Mouse (Mus musculus): ENCODE data around the gene Dnaaf2. TPM values are rescaled to one million over a fixed set of nuclear protein-coding genes. Genes with fewer than 3 reads are reported as not detected.

The Dnaaf2 gene
- 6.7 and 7.7 TPM in 2 replicates for polyA plus RNA-seq (2014; fragmentation: Nextera tagmentation; extraction: Ambion mirVana)

DNA sequence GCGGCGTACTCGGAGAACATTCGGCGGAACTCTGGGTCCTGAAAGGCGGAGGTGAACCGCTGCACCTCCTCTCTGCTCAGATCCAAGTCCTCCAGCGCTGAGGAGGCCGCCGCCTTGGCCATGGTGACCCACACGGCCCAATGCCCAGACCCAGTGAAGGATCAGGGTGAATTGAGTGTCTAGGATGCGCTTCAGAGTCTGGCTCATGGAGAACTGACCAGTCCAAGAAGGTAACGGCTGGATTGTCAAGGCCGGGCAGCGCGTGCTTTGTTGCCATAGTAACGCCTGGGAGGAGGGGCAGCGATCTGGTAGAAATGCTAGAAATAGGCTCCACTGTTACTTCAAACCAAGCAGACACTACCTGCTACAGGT is at the start of gene Dnaaf2:
Gene Dnaaf2, minus strand, starts transcription at position 266 of the 372 bp plus-strand sequence.
- H3K4me2 ChIP-seq (ENCODE audit: low read length): peak within 1 kb of the TSS; percentile 94
- H3K9me3 ChIP-seq (ENCODE audit: control insufficient read depth, low read length): no peaks in the 10 kb centered on the region
- H3K9ac ChIP-seq (ENCODE audit: low read length): peak within 1 kb of the TSS; percentile 92
- H3K4me3 ChIP-seq (ENCODE audit: control insufficient read depth in 1 of 2, insufficient read depth in 1 of 2, low read depth in 1 of 2, low read length in 2 of 2): peak within 1 kb of the TSS; percentile 74 to 98
- ATAC-seq (ENCODE audit: insufficient number of reproducible peaks, insufficient read depth, low FRiP score, low read depth): peak; percentile 8; the same call in 1 of the 2 replicates
- peaks cover 40% of the 10 kb centered on the region for H3K36me3 ChIP-seq (ENCODE audit: control insufficient read depth, insufficient read depth, low read length)
- H3K27ac ChIP-seq (replicated peaks in 1 of 2; ENCODE audit: control insufficient read depth in 1 of 2, insufficient read depth in 1 of 2, low read depth in 2 of 2, low read length in 2 of 2): peak within 1 kb of the TSS; percentile 87 to 93
- WGBS: 1% methylated on average over 18 of the region's 18 CpGs
- peaks cover 0 to 19% of the 10 kb centered on the region in 2 experiments; a peak in 3 of 4 replicates for H3K4me1 ChIP-seq (ENCODE audit: control insufficient read depth in 2 of 2, insufficient read depth in 2 of 2, low read length in 2 of 2)
- no peaks in the 10 kb centered on the region for H3K27me3 ChIP-seq (ENCODE audit: control insufficient read depth, insufficient read depth, low read length)

- WGBS: under 1% methylated on average over 62 of the region's 64 CpGs
- H3K4me2 ChIP-seq (ENCODE audit: low read length): peak overlapping the region; percentile 69
- H3K4me1 ChIP-seq (ENCODE audit: control insufficient read depth in 2 of 2, insufficient read depth in 2 of 2, low read length in 2 of 2): peaks cover 0 to 7% of the 10 kb centered on the region in 2 experiments; a peak in 2 of 4 replicates
- peak overlapping the region; percentile 67 to 69 for H3K4me3 ChIP-seq (ENCODE audit: control insufficient read depth in 1 of 2, insufficient read depth in 1 of 2, low read depth in 1 of 2, low read length in 2 of 2)
- no peaks in the 10 kb centered on the region for H3K36me3 ChIP-seq (ENCODE audit: control insufficient read depth, insufficient read depth, low read length)
- H3K27ac ChIP-seq (replicated peaks in 1 of 2; ENCODE audit: control insufficient read depth in 1 of 2, insufficient read depth in 1 of 2, low read depth in 2 of 2, low read length in 2 of 2): peak overlapping the region; percentile 77 to 89
- peak; percentile 89 for ATAC-seq (ENCODE audit: insufficient number of reproducible peaks, insufficient read depth, low FRiP score, low read depth)
- no peaks in the 10 kb centered on the region for H3K9me3 ChIP-seq (ENCODE audit: control insufficient read depth, low read length)
- peak overlapping the region; percentile 88 for H3K9ac ChIP-seq (ENCODE audit: low read length)
- no peaks in the 10 kb centered on the region for H3K27me3 ChIP-seq (ENCODE audit: control insufficient read depth, insufficient read depth, low read length)
Measured at GRCm38 (mm10) chr12:69241771-69242431, 43.7 kb upstream of the Dnaaf2 start.

DNA sequence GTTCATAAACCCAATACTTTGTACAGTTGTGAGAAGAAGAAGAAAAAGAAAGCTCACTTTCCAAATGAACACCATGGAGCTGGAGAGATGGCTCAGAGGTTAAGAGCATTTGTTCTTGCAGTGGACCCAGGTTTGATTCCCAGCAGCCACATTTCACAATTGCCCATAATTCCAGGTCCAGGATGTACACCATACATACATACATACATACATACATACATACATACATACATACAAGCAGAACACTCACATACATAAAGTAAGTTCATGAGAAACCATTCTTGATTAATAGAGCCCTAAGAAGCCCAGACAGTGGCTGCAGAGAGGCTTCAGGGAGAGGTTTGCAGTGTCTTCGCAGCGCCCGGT is 43.2 kb upstream of the Dnaaf2 start:
- Histone ChIP-seq H3K36me3 (ENCODE audit: control insufficient read depth, insufficient read depth, low read length) (no peaks in the 10 kb centered on the region), H3K9me3 (ENCODE audit: control insufficient read depth, low read length) (no peaks in the 10 kb centered on the region), H3K4me1 (ENCODE audit: control insufficient read depth in 2 of 2, insufficient read depth in 2 of 2, low read length in 2 of 2) (peaks cover 0 to 7% of the 10 kb centered on the region in 2 experiments; a peak in 2 of 4 replicates), H3K9ac (ENCODE audit: low read length) (peak overlapping the region; percentile 88), H3K4me3 (ENCODE audit: control insufficient read depth in 1 of 2, insufficient read depth in 1 of 2, low read depth in 1 of 2, low read length in 2 of 2) (peak overlapping the region; percentile 67 to 69), H3K4me2 (ENCODE audit: low read length) (peak overlapping the region; percentile 69), H3K27me3 (ENCODE audit: control insufficient read depth, insufficient read depth, low read length) (no peaks in the 10 kb centered on the region), H3K27ac (replicated peaks in 1 of 2; ENCODE audit: control insufficient read depth in 1 of 2, insufficient read depth in 1 of 2, low read depth in 2 of 2, low read length in 2 of 2) (peak overlapping the region; percentile 77 to 89)
- 3% methylated on average over 3 of the region's 3 CpGs for WGBS
- no peak for ATAC-seq (ENCODE audit: insufficient number of reproducible peaks, insufficient read depth, low FRiP score, low read depth)

- Histone ChIP-seq H3K4me2 (ENCODE audit: low read length) (peak within 1 kb of the TSS; percentile 69), H3K9me3 (ENCODE audit: control insufficient read depth, low read length) (no peaks in the 10 kb centered on the region), H3K9ac (ENCODE audit: low read length) (peak within 1 kb of the TSS; percentile 88), H3K27ac (replicated peaks in 1 of 2; ENCODE audit: control insufficient read depth in 1 of 2, insufficient read depth in 1 of 2, low read depth in 2 of 2, low read length in 2 of 2) (peak within 1 kb of the TSS; percentile 77 to 89), H3K4me1 (ENCODE audit: control insufficient read depth in 2 of 2, insufficient read depth in 2 of 2, low read length in 2 of 2) (peaks cover 0 to 7% of the 10 kb centered on the region in 2 experiments; a peak in 2 of 4 replicates), H3K4me3 (ENCODE audit: control insufficient read depth in 1 of 2, insufficient read depth in 1 of 2, low read depth in 1 of 2, low read length in 2 of 2) (peak within 1 kb of the TSS; percentile 67 to 69), H3K36me3 (ENCODE audit: control insufficient read depth, insufficient read depth, low read length) (no peaks in the 10 kb centered on the region), H3K27me3 (ENCODE audit: control insufficient read depth, insufficient read depth, low read length) (no peaks in the 10 kb centered on the region)
- 71% methylated on average over 6 of the region's 6 CpGs for WGBS
- no peak for ATAC-seq (ENCODE audit: insufficient number of reproducible peaks, insufficient read depth, low FRiP score, low read depth)
Measured at GRCm38 (mm10) chr12:69240876-69241275, 42.6 kb upstream of the Dnaaf2 start, which contains the start of gene Klhdc1. TSS of gene Klhdc1 (plus strand) at chr12:69241176.

DNA sequence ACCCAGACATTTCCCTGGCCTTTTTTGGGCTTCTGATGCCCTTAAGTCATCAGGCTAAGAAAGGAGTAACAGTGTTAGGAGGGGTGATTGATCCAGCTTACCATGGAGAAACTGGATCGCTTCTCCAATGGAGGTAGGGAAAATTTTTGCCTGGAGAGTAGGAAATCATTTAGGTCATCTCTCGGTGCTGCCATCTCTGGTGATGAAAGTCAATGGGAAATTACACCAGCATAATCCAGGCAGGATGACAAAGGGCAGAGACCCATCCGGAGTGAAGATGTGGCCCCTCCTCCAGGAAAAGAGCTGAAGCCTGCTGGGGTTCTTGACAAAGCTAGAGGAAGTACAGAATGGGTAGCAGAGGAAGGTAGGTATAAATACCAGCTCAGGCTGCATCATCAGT is 40.1 kb upstream of the Dnaaf2 start:
- no peak overlapping the region for H3K27ac ChIP-seq (replicated peaks in 1 of 2; ENCODE audit: control insufficient read depth in 1 of 2, insufficient read depth in 1 of 2, low read depth in 2 of 2, low read length in 2 of 2)
- no peak overlapping the region for H3K4me3 ChIP-seq (ENCODE audit: control insufficient read depth in 1 of 2, insufficient read depth in 1 of 2, low read depth in 1 of 2, low read length in 2 of 2)
- H3K4me2 ChIP-seq (ENCODE audit: low read length): no peak overlapping the region
- H3K4me1 ChIP-seq (ENCODE audit: control insufficient read depth in 2 of 2, insufficient read depth in 2 of 2, low read length in 2 of 2): peaks cover 0 to 7% of the 10 kb centered on the region in 2 experiments; a peak in 2 of 4 replicates
- H3K9me3 ChIP-seq (ENCODE audit: control insufficient read depth, low read length): no peaks in the 10 kb centered on the region
- H3K9ac ChIP-seq (ENCODE audit: low read length): no peak overlapping the region
- 30% methylated on average over 3 of the region's 3 CpGs for WGBS
- ATAC-seq (ENCODE audit: insufficient number of reproducible peaks, insufficient read depth, low FRiP score, low read depth): no peak
- H3K36me3 ChIP-seq (ENCODE audit: control insufficient read depth, insufficient read depth, low read length): no peaks in the 10 kb centered on the region
- H3K27me3 ChIP-seq (ENCODE audit: control insufficient read depth, insufficient read depth, low read length): no peaks in the 10 kb centered on the region

GRCm38 (mm10) chr12:69235782-69236181 is 37.6 kb upstream of the Dnaaf2 start:
- no peak for ATAC-seq (ENCODE audit: insufficient number of reproducible peaks, insufficient read depth, low FRiP score, low read depth)
- H3K27me3 ChIP-seq (ENCODE audit: control insufficient read depth, insufficient read depth, low read length): no peaks in the 10 kb centered on the region
- WGBS: 85% methylated on average over 6 of the region's 6 CpGs

DNA sequence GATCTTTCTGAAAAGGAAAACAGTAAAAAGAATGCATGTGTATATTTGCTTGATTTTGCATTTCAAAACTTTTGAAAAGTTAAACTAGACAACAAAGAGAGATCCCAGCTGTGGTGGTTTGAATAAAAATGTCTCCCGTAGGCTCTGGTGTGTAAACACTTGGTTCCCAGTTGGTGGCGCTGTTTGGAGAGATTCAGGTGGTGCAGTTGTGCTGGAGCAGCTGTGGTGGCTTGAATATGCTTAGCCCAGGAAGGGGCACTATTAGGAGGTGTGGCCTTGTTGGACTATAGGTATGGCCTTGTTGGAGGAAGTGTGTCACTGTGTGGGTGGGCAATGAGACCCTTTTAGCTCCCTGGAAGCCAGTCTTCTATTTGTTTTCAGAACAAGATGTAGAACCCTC is 31.0 kb upstream of the Dnaaf2 start:
- H3K9me3 ChIP-seq (ENCODE audit: control insufficient read depth, low read length): no peaks in the 10 kb centered on the region
- H3K4me3 ChIP-seq (ENCODE audit: control insufficient read depth in 1 of 2, insufficient read depth in 1 of 2, low read depth in 1 of 2, low read length in 2 of 2): no peak overlapping the region
- no peaks in the 10 kb centered on the region for H3K27me3 ChIP-seq (ENCODE audit: control insufficient read depth, insufficient read depth, low read length)
- peaks cover 2 to 13% of the 10 kb centered on the region in 2 experiments; a peak in 3 of 4 replicates for H3K4me1 ChIP-seq (ENCODE audit: control insufficient read depth in 2 of 2, insufficient read depth in 2 of 2, low read length in 2 of 2)
- WGBS: 63% methylated on average over 2 of the region's 2 CpGs
- no peak overlapping the region for H3K4me2 ChIP-seq (ENCODE audit: low read length)
- no peak overlapping the region for H3K27ac ChIP-seq (replicated peaks in 1 of 2; ENCODE audit: control insufficient read depth in 1 of 2, insufficient read depth in 1 of 2, low read depth in 2 of 2, low read length in 2 of 2)
- H3K36me3 ChIP-seq (ENCODE audit: control insufficient read depth, insufficient read depth, low read length): peaks cover 8% of the 10 kb centered on the region; the same call in 1 of the 2 replicates
- no peak overlapping the region for H3K9ac ChIP-seq (ENCODE audit: low read length)
- ATAC-seq (ENCODE audit: insufficient number of reproducible peaks, insufficient read depth, low FRiP score, low read depth): no peak

More at GRCm38 (mm10) chr12:69235782-69236181, 37.6 kb upstream of the Dnaaf2 start:
- Histone ChIP-seq H3K27ac (replicated peaks in 1 of 2; ENCODE audit: control insufficient read depth in 1 of 2, insufficient read depth in 1 of 2, low read depth in 2 of 2, low read length in 2 of 2) (no peak overlapping the region), H3K9me3 (ENCODE audit: control insufficient read depth, low read length) (no peaks in the 10 kb centered on the region), H3K9ac (ENCODE audit: low read length) (no peak overlapping the region), H3K4me1 (ENCODE audit: control insufficient read depth in 2 of 2, insufficient read depth in 2 of 2, low read length in 2 of 2) (no peaks in the 10 kb centered on the region), H3K4me3 (ENCODE audit: control insufficient read depth in 1 of 2, insufficient read depth in 1 of 2, low read depth in 1 of 2, low read length in 2 of 2) (no peak overlapping the region), H3K36me3 (ENCODE audit: control insufficient read depth, insufficient read depth, low read length) (no peaks in the 10 kb centered on the region), H3K4me2 (ENCODE audit: low read length) (no peak overlapping the region)

Data from heart, embryonic 14.5 days (tissue).